Mouse (Mus musculus) liver, embryonic 14.5 days (tissue): ENCODE results near the gene Slc30a6. TPM values are rescaled to one million over a fixed set of nuclear protein-coding genes. Genes with fewer than 3 reads are reported as not detected.

Experiments used
- ATAC-seq: fragments of 200-750 bp; cut with Nextera tagmentation; 2 replicates; pipeline ENCODE4 v1.8.0; 2017; ENCODE audit warnings: moderate number of reproducible peaks, mild to moderate bottlenecking, moderate library complexity; ENCODE audit not compliant: insufficient read depth
- DNase-seq, 3 experiments: peaks; one replicate each; pipeline ENCODE4 v3.0.0-alpha.2; 2012 to 2013; ENCODE audit warnings: low read depth in 3 of 3, low spot score in 3 of 3
- H3K27ac ChIP-seq: fragments of 300-500 bp; sonication (generic); 2 replicates; pipeline ENCODE4 v1.5.1; 2014; ENCODE audit warnings: moderate library complexity, mild to moderate bottlenecking, control low read depth, inconsistent platforms
- H3K27me3 ChIP-seq: fragments of 300-500 bp; sonication (generic); 2 replicates; pipeline ENCODE4 v1.6.1; 2014; ENCODE audit warnings: mild to moderate bottlenecking, low read length, moderate library complexity; ENCODE audit not compliant: control insufficient read depth, insufficient read depth
- H3K36me3 ChIP-seq: fragments of 300-500 bp; sonication (generic); replicated peaks from 2 replicates; pipeline ENCODE4 v1.6.1; 2014; ENCODE audit warnings: low read depth; ENCODE audit not compliant: control insufficient read depth, insufficient read depth
- H3K4me1 ChIP-seq, 2 experiments: fragments of 200-500 bp in 1 of 2; fragments of 300-500 bp in 1 of 2; sonication (generic) in 1 of 2; replicated peaks; 2 replicates each; pipeline ENCODE4 v1.6.1; 2012 to 2014; ENCODE audit warnings: antibody characterized with exemption in 1 of 2, inconsistent platforms in 1 of 2, low read length in 1 of 2; ENCODE audit not compliant: control insufficient read depth in 2 of 2, insufficient read depth in 2 of 2
- H3K4me2 ChIP-seq: fragments of 300-500 bp; sonication (generic); 2 replicates; pipeline ENCODE4 v1.6.1; 2014; ENCODE audit warnings: low read depth, mild to moderate bottlenecking, control low read depth, moderate library complexity
- H3K4me3 ChIP-seq, 2 experiments: fragments of 200-500 bp in 1 of 2; fragments of 300-500 bp in 1 of 2; sonication (generic) in 1 of 2; 2 replicates each; pipeline ENCODE4 v1.5.1; 2012 to 2014; ENCODE audit warnings: low read depth in 2 of 2, low read length in 2 of 2, mild to moderate bottlenecking in 2 of 2, control low read depth in 1 of 2, inconsistent platforms in 1 of 2, moderate library complexity in 1 of 2; ENCODE audit not compliant: insufficient read depth in 1 of 2
- H3K9ac ChIP-seq: fragments of 300-500 bp; sonication (generic); replicated peaks from 2 replicates; pipeline ENCODE4 v1.6.1; 2014; ENCODE audit warnings: mild to moderate bottlenecking, control low read depth, moderate library complexity
- H3K9me3 ChIP-seq: fragments of 300-500 bp; sonication (generic); 2 replicates; pipeline ENCODE4 v1.6.1; 2016; ENCODE audit warnings: low read length, mixed read lengths; ENCODE audit not compliant: control insufficient read depth
- CTCF ChIP-seq: IDR thresholded peaks from 2 replicates; pipeline ENCODE4 v1.5.1; 2016; ENCODE audit warnings: antibody characterized with exemption, low read depth, control low read depth
- EP300 ChIP-seq: IDR thresholded peaks from 2 replicates; pipeline ENCODE4 v1.6.1; 2016; ENCODE audit warnings: antibody characterized with exemption, low read depth
- WGBS: fragments of 180-500 bp; shearing (Covaris S2); extraction: QIAGEN DNeasy Blood & Tissue Kit; methylation state at CpG from one replicate; pipeline ENCODE4 v1.1.7; 2014; ENCODE audit not compliant: insufficient replicate concordance; 5-methylcytosine and 5-hydroxymethylcytosine counted together
- polyA plus RNA-seq, 2 experiments: library from polyadenylated mRNA; depleted of rRNA in 1 of 2; stranded (reverse) in 1 of 2; unstranded in 1 of 2; fragments of >200 nt; fragmentation: Nextera tagmentation in 1 of 2; extraction: Ambion mirVana in 1 of 2; gene quantifications; 2 replicates each; pipeline versions ENCODE4 v1.2.1 to v1.2.3; 2012 to 2014

Slc30a6 gene
- polyA plus RNA-seq, 2 experiments: 9.1 to 14.9 TPM

- peak overlapping the region; percentile 89 for H3K4me2 ChIP-seq
- H3K27me3 ChIP-seq: no peaks in the 10 kb centered on the region
- peak overlapping the region; percentile 64 for H3K9ac ChIP-seq
- peak overlapping the region; percentile 57 to 75; a peak in 2 of 4 replicates for H3K4me3 ChIP-seq
- no peaks in the 10 kb centered on the region for H3K36me3 ChIP-seq
- no peak for TF ChIP-seq CTCF
- TF ChIP-seq EP300: no peak
- WGBS: 73% methylated on average over 2 of the region's 2 CpGs
- ATAC-seq (no peak), DNase-seq (no peak)
- no peaks in the 10 kb centered on the region for H3K9me3 ChIP-seq
- no peak overlapping the region for H3K27ac ChIP-seq
- H3K4me1 ChIP-seq: peaks cover 10 to 11% of the 10 kb centered on the region in 2 experiments
These were observed 1.0 kb upstream of the Slc30a6 start for GRCm38 (mm10) chr17:74394381-74394780.

- Histone ChIP-seq H3K9ac (peak overlapping the region; percentile 64), H3K27ac (peak overlapping the region; percentile 35), H3K9me3 (no peaks in the 10 kb centered on the region), H3K4me1 (peaks cover 10 to 11% of the 10 kb centered on the region in 2 experiments), H3K4me2 (peak overlapping the region; percentile 89), H3K4me3 (peak overlapping the region; percentile 57 to 75), H3K36me3 (no peaks in the 10 kb centered on the region), H3K27me3 (no peaks in the 10 kb centered on the region)
- peak; percentile 34; the same call in 1 of the 2 replicates for ATAC-seq
- DNase-seq: peak in 1 of 3 experiments; percentile 19
- TF ChIP-seq EP300 (no peak), CTCF (no peak)
- WGBS: 15% methylated on average over 16 of the region's 16 CpGs
These were observed 553 bp upstream of the Slc30a6 start for GRCm38 (mm10) chr17:74394855-74395254.

- Histone ChIP-seq H3K9me3 (no peaks in the 10 kb centered on the region), H3K36me3 (no peaks in the 10 kb centered on the region; the same call in 1 of the 2 replicates), H3K27ac (no peak overlapping the region), H3K9ac (no peak overlapping the region), H3K27me3 (no peaks in the 10 kb centered on the region), H3K4me3 (peak overlapping the region in 1 of 2 experiments; percentile 75; a peak in 2 of 4 replicates), H3K4me1 (peaks cover 10 to 11% of the 10 kb centered on the region in 2 experiments), H3K4me2 (peak overlapping the region; percentile 89)
- ATAC-seq: no peak
- no peak for TF ChIP-seq CTCF
- no peak for TF ChIP-seq EP300
- DNase-seq: no peak
- 74% methylated on average over 4 of the region's 4 CpGs for WGBS
These were observed 1.4 kb downstream of the Slc30a6 start for GRCm38 (mm10) chr17:74396766-74397165.

GRCm38 (mm10) chr17:74397173-74397572, 1.8 kb downstream of the Slc30a6 start:
- Histone ChIP-seq H3K4me3 (no peak overlapping the region; a peak in 1 of 4 replicates), H3K9me3 (no peaks in the 10 kb centered on the region), H3K27ac (no peak overlapping the region), H3K36me3 (peaks cover 3% of the 10 kb centered on the region), H3K9ac (no peak overlapping the region), H3K27me3 (no peaks in the 10 kb centered on the region), H3K4me2 (no peak overlapping the region), H3K4me1 (peaks cover 10 to 11% of the 10 kb centered on the region in 2 experiments)
- TF ChIP-seq CTCF (no peak), EP300 (no peak)
- DNase-seq: no peak
- 59% methylated on average over 2 of the region's 2 CpGs for WGBS
- ATAC-seq: no peak

GRCm38 (mm10) chr17:74402486-74403222, 7.2 kb downstream of the Slc30a6 start:
- no peak overlapping the region for H3K4me2 ChIP-seq
- 82% methylated on average over 12 of the region's 12 CpGs for WGBS
- no peak overlapping the region for H3K4me3 ChIP-seq
- no peaks in the 10 kb centered on the region for H3K27me3 ChIP-seq
- H3K27ac ChIP-seq: no peak overlapping the region
- ATAC-seq (no peak), DNase-seq (no peak)
- H3K9ac ChIP-seq: no peak overlapping the region
- TF ChIP-seq CTCF (no peak), EP300 (no peak)
- no peaks in the 10 kb centered on the region for H3K9me3 ChIP-seq
- H3K36me3 ChIP-seq: peaks cover 27% of the 10 kb centered on the region
- no peaks in the 10 kb centered on the region for H3K4me1 ChIP-seq
